ENCODE assay signal across 45 mouse cellular contexts in genomic region chr15:75099261-75099660, GRCm38 (mm10). TPM values are rescaled to one million over a fixed set of nuclear protein-coding genes. Genes with fewer than 3 reads are reported as not detected.
"Had no signal": no experiment of that assay in that cellular context is flagged by ENCODE, and none has a peak within 500 bp of the region (broad histone marks: within the 10 kb centered on the region; RNA-seq: fewer than 3 reads in every experiment).

No protein-coding gene starts in this region.

- DNase-seq: heart, postnatal 10 days; heart, postnatal 14 days; heart, postnatal 36 days; heart, postnatal 4 days; kidney, adult 11 months; kidney, adult 18-20 months; kidney, adult 2 months; kidney, adult 8-10 months; kidney, adult 9 months; kidney, postnatal 10 days; kidney, postnatal 14 days; kidney, postnatal 25 days; kidney, postnatal 36 days; kidney, postnatal 4 days; layer of hippocampus, adult 9-11 months; layer of hippocampus, postnatal 36 days had no signal

- H3K27ac ChIP-seq: heart, embryonic 10.5 days; heart, embryonic 13.5 days; heart, embryonic 15.5 days; hindbrain, embryonic 10.5 days; hindbrain, embryonic 12.5 days; hindbrain, embryonic 13.5 days; hindbrain, embryonic 14.5 days; hindbrain, embryonic 15.5 days; hindbrain, postnatal 0 days; intestine, embryonic 15.5 days; kidney, embryonic 15.5 days; kidney, postnatal 0 days; layer of hippocampus, adult 2 months had no signal

- H3K27me3 ChIP-seq: heart, embryonic 12.5 days; heart, embryonic 13.5 days; heart, embryonic 15.5 days; hindbrain, embryonic 12.5 days; hindbrain, embryonic 13.5 days; hindbrain, embryonic 15.5 days; intestine, embryonic 15.5 days; kidney, embryonic 15.5 days had no signal

- H3K4me3 ChIP-seq: heart, embryonic 10.5 days; heart, embryonic 12.5 days; heart, embryonic 13.5 days; heart, embryonic 15.5 days; hindbrain, embryonic 10.5 days; hindbrain, embryonic 12.5 days; hindbrain, embryonic 13.5 days; hindbrain, embryonic 15.5 days; intestine, embryonic 15.5 days; kidney, embryonic 15.5 days; layer of hippocampus, adult 2 months had no signal

- H3K36me3 ChIP-seq: heart, embryonic 10.5 days; heart, embryonic 12.5 days; heart, embryonic 13.5 days; heart, embryonic 15.5 days; hindbrain, embryonic 10.5 days; hindbrain, embryonic 12.5 days; hindbrain, embryonic 13.5 days; hindbrain, embryonic 15.5 days; intestine, embryonic 15.5 days; kidney, embryonic 15.5 days had no signal

- H3K9ac ChIP-seq: heart, embryonic 12.5 days; heart, embryonic 13.5 days; heart, embryonic 15.5 days; hindbrain, embryonic 12.5 days; hindbrain, embryonic 13.5 days; hindbrain, embryonic 14.5 days; hindbrain, embryonic 15.5 days; intestine, embryonic 15.5 days; kidney, embryonic 15.5 days had no signal

- H3K4me1 ChIP-seq: heart, embryonic 10.5 days; heart, embryonic 12.5 days; heart, embryonic 13.5 days; heart, embryonic 15.5 days; hindbrain, embryonic 10.5 days; hindbrain, embryonic 12.5 days; hindbrain, embryonic 13.5 days; hindbrain, embryonic 15.5 days; intestine, embryonic 15.5 days; kidney, embryonic 15.5 days had no signal

RNA-seq across cellular contexts. Expression of gene Ly6c2, which starts 12.5 kb away (rescaled TPM):
- total RNA-seq: hindbrain, postnatal 0 days had no signal
- polyA plus RNA-seq: heart, embryonic 10.5 days; heart, embryonic 11.5 days; heart, embryonic 12.5 days; hindbrain, embryonic 10.5 days; hindbrain, embryonic 11.5 days; hindbrain, embryonic 12.5 days; hindbrain, embryonic 13.5 days had no signal

RNA-seq across cellular contexts. Expression of gene Ly6c1, which starts 50.6 kb away (rescaled TPM):
- total RNA-seq: hematopoietic stem cell, adult 5-6 weeks had no signal

RNA-seq across cellular contexts. Expression of gene Ly6g, which starts 55.8 kb away (rescaled TPM):
- total RNA-seq: heart, postnatal 10 days; heart, postnatal 14 days; heart, postnatal 25 days; heart, postnatal 36 days; hindbrain, postnatal 0 days; layer of hippocampus, adult 18-20 months; layer of hippocampus, adult 2 months; layer of hippocampus, adult 8-10 months; layer of hippocampus, postnatal 10 days; layer of hippocampus, postnatal 14 days; layer of hippocampus, postnatal 25 days; layer of hippocampus, postnatal 36 days had no signal
- polyA plus RNA-seq: heart, embryonic 10.5 days; heart, embryonic 11.5 days; heart, embryonic 12.5 days; heart, embryonic 13.5 days; heart, embryonic 14.5 days; heart, embryonic 15.5 days; heart, postnatal 0 days; hindbrain, embryonic 10.5 days; hindbrain, embryonic 11.5 days; hindbrain, embryonic 12.5 days; hindbrain, embryonic 13.5 days; hindbrain, embryonic 14.5 days; hindbrain, embryonic 15.5 days; hindbrain, embryonic 16.5 days; inflammation-experienced regulatory T-cells, adult 6 months; intestine, embryonic 14.5 days; intestine, embryonic 15.5 days; large intestine, adult 2 months had no signal
